Mouse (Mus musculus) E14TG2a.4 (cell line): Measurements from ENCODE around the gene Gm37240.

Experiments used
- CTCF ChIP-seq: conservative IDR thresholded peaks from 2 replicates; pipeline ENCODE4 v1.5.1; 2014; ENCODE audit warnings: low read length
- NANOG ChIP-seq: IDR thresholded peaks from 2 replicates; pipeline ENCODE4 v1.6.1; 2014; ENCODE audit warnings: borderline replicate concordance, low read length, mixed read lengths
- POU5F1 ChIP-seq: IDR thresholded peaks from 2 replicates; pipeline ENCODE4 v1.6.1; 2014; ENCODE audit warnings: low read length, borderline replicate concordance

- no peak for TF ChIP-seq CTCF
- TF ChIP-seq NANOG: no peak
- TF ChIP-seq POU5F1: no peak
Measured at GRCm38 (mm10) chr3:85592640-85593252, 294.6 kb downstream of the Gm37240 start.
